In the genomic region with DNA sequence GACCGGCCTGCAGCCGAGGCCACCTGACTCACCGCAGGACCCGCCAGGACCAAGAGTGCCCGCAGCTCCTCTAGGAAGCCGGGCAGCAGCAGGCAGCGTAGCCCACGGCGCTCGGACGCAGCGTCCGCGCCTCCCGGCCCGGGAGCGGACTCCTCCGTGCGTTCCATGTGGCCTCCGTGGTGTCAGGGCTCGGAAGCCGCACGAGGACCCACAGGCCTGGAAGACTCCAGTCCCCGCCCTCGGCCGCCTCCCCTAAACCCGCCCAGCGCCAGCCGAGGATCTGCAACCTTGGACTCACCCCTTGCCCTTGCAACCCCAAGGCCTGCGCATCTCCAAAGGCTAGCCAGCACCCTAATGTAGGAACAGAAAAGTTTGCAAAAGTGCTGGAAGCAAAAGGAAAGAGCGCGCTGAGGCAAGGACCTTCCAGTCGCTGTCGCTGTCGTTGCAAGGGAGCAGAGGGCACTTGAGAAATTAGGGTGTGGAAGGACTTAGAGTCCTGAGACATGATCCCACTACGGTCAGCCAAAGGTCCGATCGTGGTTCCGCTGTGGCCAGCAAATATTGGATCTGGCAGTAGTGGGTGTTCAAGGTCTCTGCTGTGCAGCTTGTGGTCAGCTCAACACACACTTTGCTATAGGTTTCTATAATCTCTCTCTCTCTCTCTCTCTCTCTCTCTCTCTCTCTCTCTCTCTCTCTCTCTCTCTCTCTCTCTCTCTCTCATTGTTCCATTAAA, we compare ENCODE assay signal across 8 mouse cellular contexts. TPM values are rescaled to one million over a fixed set of nuclear protein-coding genes. Genes with fewer than 3 reads are reported as not detected.
DNase-seq lines count a peak whose midpoint lies in the region; ATAC-seq lines count a peak whose summit lies in the region.

A gene (minus strand): TSS at position 465 of the 733 bp plus-strand sequence.

- H3K9ac ChIP-seq in midbrain, embryonic 13.5 days (replicated peaks): no peak within 1 kb of the TSS

- H3K27ac ChIP-seq in forebrain, embryonic 10.5 days: no peak within 1 kb of the TSS
- no peak within 1 kb of the TSS for H3K27ac ChIP-seq in limb, embryonic 10.5 days
- no peak within 1 kb of the TSS for H3K27ac ChIP-seq in midbrain, embryonic 13.5 days

- peaks cover 56% of the 10 kb centered on the region for H3K27me3 ChIP-seq in forebrain, embryonic 10.5 days (ENCODE audit: poor library complexity, severe bottlenecking)
- H3K27me3 ChIP-seq in limb, embryonic 10.5 days (ENCODE audit: low read depth, poor library complexity, severe bottlenecking): peaks cover 66% of the 10 kb centered on the region
- peaks cover 45% of the 10 kb centered on the region for H3K27me3 ChIP-seq in midbrain, embryonic 13.5 days

- peak within 1 kb of the TSS; percentile 44 for H3K4me3 ChIP-seq in forebrain, embryonic 10.5 days
- peak within 1 kb of the TSS; percentile 45 for H3K4me3 ChIP-seq in limb, embryonic 10.5 days
- H3K4me3 ChIP-seq in midbrain, embryonic 13.5 days (replicated peaks): peak within 1 kb of the TSS; percentile 15

- DNase-seq in adrenal gland, adult 18-20 months (ENCODE audit: low spot score in 2 of 2): peak; percentile 37
- DNase-seq in forebrain, embryonic 10.5 days (ENCODE audit: extremely low spot score, low spot score): peak; percentile 18
- DNase-seq in heart, postnatal 25 days (ENCODE audit: low spot score): no peak
- DNase-seq in limb, embryonic 10.5 days (ENCODE audit: low spot score): peak; percentile 59
- no peak for DNase-seq in cerebellum, adult 8-10 months
- no peak for DNase-seq in thymus, adult 18-20 months

- intact Hi-C loops in heart, postnatal 25 days (cut with DNase I): no loop called here

- no peaks in the 10 kb centered on the region for H3K36me3 ChIP-seq in forebrain, embryonic 10.5 days (replicated peaks)
- no peaks in the 10 kb centered on the region for H3K36me3 ChIP-seq in limb, embryonic 10.5 days
- H3K36me3 ChIP-seq in midbrain, embryonic 13.5 days: no peaks in the 10 kb centered on the region

- H3K9me3 ChIP-seq in forebrain, embryonic 10.5 days: no peaks in the 10 kb centered on the region
- H3K9me3 ChIP-seq in limb, embryonic 10.5 days (replicated peaks): no peaks in the 10 kb centered on the region
- no peaks in the 10 kb centered on the region for H3K9me3 ChIP-seq in midbrain, embryonic 13.5 days

- no peak for ATAC-seq in midbrain, embryonic 13.5 days
- ATAC-seq in activated CD4-positive, CD25-positive, alpha-beta regulatory T cell, adult 4 months: no peak

- peak within 1 kb of the TSS; percentile 47 for H3K4me2 ChIP-seq in midbrain, embryonic 13.5 days (replicated peaks)

- H3K4me1 ChIP-seq in forebrain, embryonic 10.5 days: peaks cover 12% of the 10 kb centered on the region
- peaks cover 13% of the 10 kb centered on the region for H3K4me1 ChIP-seq in limb, embryonic 10.5 days
- H3K4me1 ChIP-seq in midbrain, embryonic 13.5 days (replicated peaks): peaks cover 5% of the 10 kb centered on the region

- 17% methylated on average over 39 of the region's 39 CpGs for WGBS in forebrain, embryonic 10.5 days
- 15% methylated on average over 39 of the region's 39 CpGs for WGBS in limb, embryonic 10.5 days
- WGBS in midbrain, embryonic 13.5 days: 18% methylated on average over 39 of the region's 39 CpGs

RNA-seq across cellular contexts. Expression of the gene that starts here (rescaled TPM):
- 1 to 10 TPM in 1 of 2 experiments, under 1 TPM in 1; 0.70 to 1.8 TPM for total RNA-seq in adrenal gland, adult 18-20 months (2021)
- polyA plus RNA-seq in forebrain, embryonic 10.5 days (2016; fragmentation: Nextera tagmentation; extraction: Ambion mirVana): 0.17 TPM in 1 of 2 replicates, not detected in the other
- total RNA-seq in heart, postnatal 25 days (2021): 10 to 100 TPM; 29.3 to 30.4 TPM
- 0.05 and 0.13 TPM in 2 replicates for polyA plus RNA-seq in limb, embryonic 10.5 days (2016; fragmentation: Nextera tagmentation; extraction: Ambion mirVana)
- polyA plus RNA-seq in midbrain, embryonic 13.5 days (2015; fragmentation: Nextera tagmentation; extraction: Ambion mirVana): 0.08 TPM in 1 of 2 replicates, not detected in the other
- not detected for polyA plus RNA-seq in activated CD4-positive, CD25-positive, alpha-beta regulatory T cell, adult 4 months (2017; shearing (Covaris generic))

Comparison
In these comparisons a context has a peak if more than half of its experiments do, and no peak if none do; other contexts are left out.
1. RNA of the gene that starts here (total RNA-seq): 29.3 to 30.4 TPM in heart, postnatal 25 days; 0.70 to 1.8 TPM in adrenal gland, adult 18-20 months; every median in the first group is over 10 times any median in the second.
2. Peak in DNase-seq and H3K4me3 ChIP-seq in forebrain, embryonic 10.5 days; RNA of the gene not detected or under 1 TPM.
3. Peak in DNase-seq and H3K4me3 ChIP-seq in limb, embryonic 10.5 days; RNA of the gene not detected or under 1 TPM.
4. DNase-seq: peak in adrenal gland, adult 18-20 months (2 of 2); none in heart, postnatal 25 days (single experiment), cerebellum, adult 8-10 months (single experiment) and thymus, adult 18-20 months (0 of 2).
5. Peak in every context shown above with its lines, with median percentiles within 50 percentile points of each other: H3K4me3 ChIP-seq.